Comparison of ENCODE assay signal across 8 mouse cellular contexts in the genomic region with DNA sequence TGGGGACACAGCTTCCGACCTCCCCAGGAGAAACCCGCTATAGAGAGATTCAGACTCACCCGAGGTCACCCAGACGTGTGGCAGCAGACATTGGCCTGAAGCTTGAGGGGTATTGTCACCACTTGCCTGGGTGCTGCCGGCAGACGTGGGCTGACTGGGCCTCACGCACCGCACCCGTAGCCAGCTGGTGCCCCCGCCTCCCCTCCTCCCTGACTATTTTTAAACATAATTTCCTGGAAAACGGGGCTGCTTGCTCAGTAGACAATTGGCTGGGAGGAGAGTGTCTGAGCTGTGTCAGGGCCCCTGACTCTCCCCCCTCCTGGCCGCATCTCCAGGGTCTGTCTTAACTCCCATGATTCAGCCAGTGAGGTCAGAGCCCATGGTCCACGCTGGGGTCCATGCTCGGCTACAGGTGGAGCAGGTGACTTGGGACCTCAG. TPM values are rescaled to one million over a fixed set of nuclear protein-coding genes. Genes with fewer than 3 reads are reported as not detected.
DNase-seq lines count a peak whose midpoint lies in the region; ATAC-seq and TF ChIP-seq lines count a peak whose summit lies in the region.

No protein-coding gene starts in this region.

- TF ChIP-seq EP300 in heart, adult 2 months (IDR thresholded peaks at IDR 0.05; ENCODE audit: insufficient read depth, low read depth, low read length), result no peak

- no peak for TF ChIP-seq CTCF in heart, adult 2 months (IDR thresholded peaks at IDR 0.05)
- TF ChIP-seq CTCF in thymus, adult 2 months (IDR thresholded peaks at IDR 0.05; ENCODE audit: borderline replicate concordance, control insufficient read depth, extremely low read depth, insufficient read depth, low read length, poor library complexity), result no peak
- no peak for TF ChIP-seq CTCF in kidney, postnatal 0 days (IDR thresholded peaks at IDR 0.05; ENCODE audit: low read depth)

- H3K27me3 ChIP-seq in heart, adult 2 months (ENCODE audit: control insufficient read depth, insufficient read depth, low read length), result no peaks in the 10 kb centered on the region
- no peaks in the 10 kb centered on the region for H3K27me3 ChIP-seq in thymus, adult 2 months (ENCODE audit: control insufficient read depth, insufficient read depth, low read length)
- H3K27me3 ChIP-seq in kidney, postnatal 0 days (ENCODE audit: insufficient read depth, low read length), result no peaks in the 10 kb centered on the region
- no peaks in the 10 kb centered on the region for H3K27me3 ChIP-seq in myocyte (ENCODE audit: control insufficient read depth, insufficient read depth, insufficient read length)

- peak overlapping the region; percentile 23 for H3K4me3 ChIP-seq in heart, adult 2 months
- H3K4me3 ChIP-seq in thymus, adult 2 months (ENCODE audit: control insufficient read depth, insufficient read depth, low read length), result no peak overlapping the region
- H3K4me3 ChIP-seq in kidney, postnatal 0 days (replicated peaks; ENCODE audit: low read depth, low read length), result no peak overlapping the region
- no peak overlapping the region for H3K4me3 ChIP-seq in myocyte

- no peaks in the 10 kb centered on the region for H3K9me3 ChIP-seq in kidney, postnatal 0 days (replicated peaks; ENCODE audit: low read length)

- H3K27ac ChIP-seq in heart, adult 2 months, result peak overlapping the region; percentile 60
- H3K27ac ChIP-seq in thymus, adult 2 months (ENCODE audit: control insufficient read depth, insufficient read depth, low read length), result 0 out of 2 replicates have a peak overlapping the region, but pooled peaks have one; percentile 12
- H3K27ac ChIP-seq in kidney, postnatal 0 days, result peak overlapping the region; percentile 50

- peak overlapping the region; percentile 25; the same call in 1 of the 2 replicates for H3K4me2 ChIP-seq in kidney, postnatal 0 days (ENCODE audit: low read length)
- peak overlapping the region; percentile 40 for H3K4me2 ChIP-seq in myocyte (ENCODE audit: low read depth)

- H3K9ac ChIP-seq in heart, adult 2 months (ENCODE audit: low read depth, low read length), result peak overlapping the region; percentile 35
- no peak overlapping the region for H3K9ac ChIP-seq in kidney, postnatal 0 days (ENCODE audit: low read depth, low read length)

- H3K36me3 ChIP-seq in heart, adult 2 months (ENCODE audit: control insufficient read depth, insufficient read depth, low read length), result no peaks in the 10 kb centered on the region
- H3K36me3 ChIP-seq in thymus, adult 2 months (ENCODE audit: control insufficient read depth, insufficient read depth, low read length), result peaks cover 22% of the 10 kb centered on the region
- peaks cover 22% of the 10 kb centered on the region for H3K36me3 ChIP-seq in kidney, postnatal 0 days (ENCODE audit: insufficient read depth, low read length)
- H3K36me3 ChIP-seq in myocyte (ENCODE audit: control insufficient read depth, insufficient read depth), result no peaks in the 10 kb centered on the region

- DNase-seq in heart, adult 2 months, result peak in 1 of 2 experiments; percentile 53
- DNase-seq in heart, postnatal 25 days (ENCODE audit: low spot score), result no peak
- DNase-seq in thymus, adult 2 months, result no peak
- no peak for DNase-seq in thymus, adult 18-20 months
- DNase-seq in kidney, postnatal 0 days (ENCODE audit: low spot score), result peak; percentile 23
- no peak for DNase-seq in retina, postnatal 1 day
- DNase-seq in adrenal gland, adult 8-10 months, result no peak

- H3K79me2 ChIP-seq in heart, adult 2 months (replicated peaks; ENCODE audit: control insufficient read depth, insufficient read depth, low read length), result peaks cover 8% of the 10 kb centered on the region
- H3K79me2 ChIP-seq in myocyte (ENCODE audit: control insufficient read depth, insufficient read depth), result peaks cover 21% of the 10 kb centered on the region

- H3ac ChIP-seq in myocyte (ENCODE audit: control insufficient read depth, insufficient read length), result no peak overlapping the region

- ATAC-seq in kidney, postnatal 0 days (replicated peaks; ENCODE audit: low FRiP score, low read depth), result no peak

- intact Hi-C loops in heart, adult 2 months (cut with DNase I), result no loop called here
- intact Hi-C loops in heart, postnatal 25 days (cut with DNase I), result no loop called here

- 4% methylated on average over 14 of the region's 14 CpGs for WGBS in heart, adult 2 months
- 9% methylated on average over 14 of the region's 14 CpGs for WGBS in thymus, adult 2 months
- 56% methylated on average over 14 of the region's 14 CpGs for WGBS in kidney, postnatal 0 days

- H3K4me1 ChIP-seq in heart, adult 2 months (ENCODE audit: control insufficient read depth, insufficient read depth, low read length), result peaks cover 49% of the 10 kb centered on the region
- H3K4me1 ChIP-seq in thymus, adult 2 months (replicated peaks; ENCODE audit: control insufficient read depth, insufficient read depth, low read length), result peaks cover 70% of the 10 kb centered on the region
- peaks cover 50% of the 10 kb centered on the region for H3K4me1 ChIP-seq in kidney, postnatal 0 days (replicated peaks; ENCODE audit: insufficient read depth, low read length)

- TF ChIP-seq POLR2A in heart, adult 2 months (IDR thresholded peaks at IDR 0.05; ENCODE audit: insufficient read depth, low read depth, low read length), result no peak
- no peak for TF ChIP-seq POLR2A in thymus, adult 2 months (IDR thresholded peaks at IDR 0.05; ENCODE audit: control insufficient read depth, extremely low read depth, insufficient read depth, low read length, poor library complexity)
- TF ChIP-seq POLR2A in myocyte (IDR thresholded peaks at IDR 0.05; ENCODE audit: insufficient read length, low read depth), result no peak

TF ChIP-seq in myocyte, 11 proteins besides CTCF, POLR2A, EP300 and RAD21:
- TF ChIP-seq MYOG (IDR thresholded peaks at IDR 0.05; ENCODE audit: control insufficient read depth in 1 of 3, insufficient read depth in 1 of 3, insufficient read length in 2 of 3, low read depth in 2 of 3) (peak in 2 of 3 experiments; percentile 77 to 80), POLR2AphosphoS2 (IDR thresholded peaks at IDR 0.05; ENCODE audit: insufficient read length, low read depth) (no peak), REST (IDR thresholded peaks at IDR 0.05; ENCODE audit: insufficient read depth, insufficient read length) (no peak), CEBPB (IDR thresholded peaks at IDR 0.05; ENCODE audit: insufficient read depth, poor library complexity, severe bottlenecking) (no peak), MYOD1 (IDR thresholded peaks at IDR 0.05; ENCODE audit: control insufficient read depth in 1 of 3, insufficient read length in 2 of 3, low read depth in 2 of 3) (peak in 1 of 3 experiments; percentile 67), MAX (IDR thresholded peaks at IDR 0.05; ENCODE audit: low read depth) (no peak), E2F4 (IDR thresholded peaks at IDR 0.05; ENCODE audit: insufficient read depth) (no peak), TCF12 (IDR thresholded peaks at IDR 0.05; ENCODE audit: insufficient read depth, poor library complexity, severe bottlenecking) (no peak)

RNA-seq across cellular contexts. Expression of a gene that starts 10.0 kb away (rescaled TPM):
- 10 to 100 TPM; 27.0 to 28.0 TPM for total RNA-seq in heart, adult 2 months (2021)
- 37.5 and 44.2 TPM in 2 replicates for polyA plus RNA-seq in heart, adult 2 months (2012; rRNA removed)
- total RNA-seq in heart, postnatal 25 days (2021), result 10 to 100 TPM; 30.0 to 33.7 TPM
- 212 and 239 TPM in 2 replicates for polyA plus RNA-seq in thymus, adult 2 months (2012; rRNA removed)
- 37.8 and 39.3 TPM in 2 replicates for polyA plus RNA-seq in kidney, postnatal 0 days (2015; fragmentation: Nextera tagmentation; extraction: Ambion mirVana)
- 23.3 TPM for polyA plus RNA-seq in myocyte (2012; fragmentation: generic; extraction: Trizol)
- total RNA-seq in adrenal gland, adult 8-10 months (2022), result 10 to 100 TPM; 42.6 to 61.1 (median 53.3) TPM

RNA-seq across cellular contexts. Expression of a gene that starts 11.4 kb away (rescaled TPM):
- total RNA-seq in heart, adult 2 months (2021), result not detected
- 0.12 and 0.78 TPM in 2 replicates for polyA plus RNA-seq in heart, adult 2 months (2012; rRNA removed)
- not detected for total RNA-seq in heart, postnatal 25 days (2021)
- polyA plus RNA-seq in thymus, adult 2 months (2012; rRNA removed), result 27.5 and 34.5 TPM in 2 replicates
- 19.0 and 19.1 TPM in 2 replicates for polyA plus RNA-seq in kidney, postnatal 0 days (2015; fragmentation: Nextera tagmentation; extraction: Ambion mirVana)
- 0.17 TPM for polyA plus RNA-seq in myocyte (2012; fragmentation: generic; extraction: Trizol)
- total RNA-seq in adrenal gland, adult 8-10 months (2022), result under 1 TPM; 0.22 to 0.81 (median 0.29) TPM

RNA-seq across cellular contexts. Expression of a gene that starts 18.1 kb away (rescaled TPM):
- 10 to 100 TPM; 16.1 to 18.0 TPM for total RNA-seq in heart, adult 2 months (2021)
- polyA plus RNA-seq in heart, adult 2 months (2012; rRNA removed), result 15.4 and 18.0 TPM in 2 replicates
- total RNA-seq in heart, postnatal 25 days (2021), result 10 to 100 TPM; 13.5 to 16.6 TPM
- 89.3 and 89.6 TPM in 2 replicates for polyA plus RNA-seq in thymus, adult 2 months (2012; rRNA removed)
- polyA plus RNA-seq in kidney, postnatal 0 days (2015; fragmentation: Nextera tagmentation; extraction: Ambion mirVana), result 24.5 and 26.4 TPM in 2 replicates
- 31.3 TPM for polyA plus RNA-seq in myocyte (2012; fragmentation: generic; extraction: Trizol)
- total RNA-seq in adrenal gland, adult 8-10 months (2022), result 10 to 100 TPM; 37.7 to 47.5 (median 42.5) TPM

RNA-seq across cellular contexts. Expression of a gene that starts 25.7 kb away (rescaled TPM):
- 1 to 10 TPM; 3.8 to 4.1 TPM for total RNA-seq in heart, adult 2 months (2021)
- polyA plus RNA-seq in heart, adult 2 months (2012; rRNA removed), result 7.1 and 8.7 TPM in 2 replicates
- total RNA-seq in heart, postnatal 25 days (2021), result 1 to 10 TPM; 4.8 to 5.7 TPM
- 310 and 312 TPM in 2 replicates for polyA plus RNA-seq in thymus, adult 2 months (2012; rRNA removed)
- polyA plus RNA-seq in kidney, postnatal 0 days (2015; fragmentation: Nextera tagmentation; extraction: Ambion mirVana), result 16.1 and 17.5 TPM in 2 replicates
- polyA plus RNA-seq in myocyte (2012; fragmentation: generic; extraction: Trizol), result 0.16 TPM
- 10 to 100 TPM; 35.6 to 52.1 (median 42.0) TPM for total RNA-seq in adrenal gland, adult 8-10 months (2022)

RNA-seq across cellular contexts. Expression of a gene that starts 36.0 kb away (rescaled TPM):
- total RNA-seq in heart, adult 2 months (2021), result 100 to 1,000 TPM; 111 to 123 TPM
- 151 TPM in 2 replicates for polyA plus RNA-seq in heart, adult 2 months (2012; rRNA removed)
- 100 to 1,000 TPM in 1 of 2 experiments, 10 to 100 TPM in 1; 98.4 to 123 TPM for total RNA-seq in heart, postnatal 25 days (2021)
- polyA plus RNA-seq in thymus, adult 2 months (2012; rRNA removed), result 125 and 136 TPM in 2 replicates
- 55.7 and 60.5 TPM in 2 replicates for polyA plus RNA-seq in kidney, postnatal 0 days (2015; fragmentation: Nextera tagmentation; extraction: Ambion mirVana)
- 166 TPM for polyA plus RNA-seq in myocyte (2012; fragmentation: generic; extraction: Trizol)
- total RNA-seq in adrenal gland, adult 8-10 months (2022), result 10 to 100 TPM; 61.9 to 72.3 (median 66.4) TPM

Comparison
In these comparisons a context has a peak if more than half of its experiments do, and no peak if none do; other contexts are left out.
1. RNA of a gene that starts 11.4 kb away (polyA plus RNA-seq): 27.5 to 34.5 TPM in thymus, adult 2 months and 19.0 to 19.1 TPM in kidney, postnatal 0 days; 0.12 to 0.78 TPM in heart, adult 2 months and 0.17 TPM in myocyte (single experiment); every median in the first group is over 10 times any median in the second.
2. Peak in every context shown above with its lines, with median percentiles within 50 percentile points of each other: H3K27ac ChIP-seq.